Mouse (Mus musculus): ENCODE measurements around the gene Agtr1a.

GRCm38 (mm10) chr13:30427008-30427407 lies 90.8 kb downstream of the Agtr1a start:
- TF ChIP-seq CTCF (IDR thresholded peaks at IDR 0.05; ENCODE audit: borderline replicate concordance, extremely low read depth, insufficient read depth, insufficient read length) = no peak
- TF ChIP-seq POLR2A (IDR thresholded peaks at IDR 0.05; ENCODE audit: borderline replicate concordance, extremely low read depth, insufficient read depth, insufficient read length, poor library complexity, severe bottlenecking) = no peak
